Mouse (Mus musculus) layer of hippocampus, adult 2 months (tissue): Measurements from ENCODE around the gene Kl. TPM values are rescaled to one million over a fixed set of nuclear protein-coding genes. Genes with fewer than 3 reads are reported as not detected.

ENCODE experiments used
- DNase-seq, 2 experiments: peaks; one replicate each; pipeline ENCODE4 v3.0.0; 2022; ENCODE audit warnings: low spot score in 2 of 2
- H3K27ac ChIP-seq: fragments of 200-600 bp; 2 replicates; pipeline ENCODE4 v1.8.1; 2022
- H3K4me3 ChIP-seq: fragments of 200-600 bp; 2 replicates; pipeline ENCODE4 v1.8.1; 2022; ENCODE audit warnings: mild to moderate bottlenecking
- CTCF ChIP-seq: fragments of 200-600 bp; conservative IDR thresholded peaks from 2 replicates; pipeline ENCODE4 v1.8.1; 2022; ENCODE audit warnings: antibody characterized with exemption, mild to moderate bottlenecking, moderate library complexity
- long read RNA-seq, 2 experiments: library from polyadenylated mRNA; stranded (forward); transcript quantifications; one replicate each; pipeline ENCODE4 v2.0.0; 2021; ENCODE audit warnings: borderline mapping rate in 2 of 2
- total RNA-seq, 2 experiments: library from RNA; stranded (reverse); gene quantifications; 2 replicates each; pipeline ENCODE4 v1.2.3; 2021

Gene Kl
- total RNA-seq, result 10 to 100 TPM in 1 of 2 experiments, 1 to 10 TPM in 1; 9.9 to 10.5 TPM
- long read RNA-seq, experiment 1, full-length matches to known transcripts, result 3 of 8 reads
- long read RNA-seq, experiment 1, partial matches to known transcripts, result 1 of 8 reads
- long read RNA-seq, experiment 1, other reads (novel, unspliced or antisense), result 4 of 8 reads
- long read RNA-seq, experiment 2, full-length matches to known transcripts, result 5 of 8 reads
- long read RNA-seq, experiment 2, partial matches to known transcripts, result 2 of 8 reads
- long read RNA-seq, experiment 2, other reads (novel, unspliced or antisense), result 1 of 8 reads

GRCm38 (mm10) chr5:150952328-150952668, at the start of gene Kl:
Gene Kl (plus strand): TSS chr5:150952607.
- no peak for DNase-seq
- peak within 1 kb of the TSS; percentile 67 for H3K27ac ChIP-seq
- TF ChIP-seq CTCF, result no peak
- peak within 1 kb of the TSS; percentile 49 for H3K4me3 ChIP-seq

GRCm38 (mm10) chr5:150906053-150907040, 46.1 kb upstream of the Kl start:
- TF ChIP-seq CTCF, result no peak
- Histone ChIP-seq H3K27ac (peak overlapping the region; percentile 97), H3K4me3 (peak overlapping the region; percentile 9; the same call in 1 of the 2 replicates)
- peak; percentile 55 to 89 for DNase-seq

GRCm38 (mm10) chr5:150912156-150912555, 40.3 kb upstream of the Kl start:
- no peak for TF ChIP-seq CTCF
- Histone ChIP-seq H3K4me3 (no peak overlapping the region), H3K27ac (no peak overlapping the region)
- DNase-seq, result no peak

GRCm38 (mm10) chr5:150912656-150913055, 39.8 kb upstream of the Kl start:
- no peak for TF ChIP-seq CTCF
- Histone ChIP-seq H3K4me3 (no peak overlapping the region), H3K27ac (no peak overlapping the region)
- DNase-seq, result no peak

- no peak for TF ChIP-seq CTCF
- no peak overlapping the region for H3K27ac ChIP-seq
- no peak for DNase-seq
- no peak overlapping the region for H3K4me3 ChIP-seq
These were observed 37.0 kb upstream of the Kl start for GRCm38 (mm10) chr5:150915080-150916055.

- TF ChIP-seq CTCF, result no peak
- Histone ChIP-seq H3K27ac (no peak overlapping the region), H3K4me3 (no peak overlapping the region)
- no peak for DNase-seq
These were observed 35.1 kb upstream of the Kl start for GRCm38 (mm10) chr5:150917131-150917858.

GRCm38 (mm10) chr5:150918599-150918998, 33.8 kb upstream of the Kl start:
- no peak for TF ChIP-seq CTCF
- no peak overlapping the region for H3K27ac ChIP-seq
- no peak for DNase-seq
- H3K4me3 ChIP-seq, result no peak overlapping the region

- TF ChIP-seq CTCF, result no peak
- no peak overlapping the region for H3K4me3 ChIP-seq
- H3K27ac ChIP-seq, result no peak overlapping the region
- DNase-seq, result no peak
These were observed 33.1 kb upstream of the Kl start for GRCm38 (mm10) chr5:150919269-150919668.

GRCm38 (mm10) chr5:150919961-150920360, 32.4 kb upstream of the Kl start:
- H3K27ac ChIP-seq, result no peak overlapping the region

GRCm38 (mm10) chr5:150929406-150929805, 23.0 kb upstream of the Kl start:
- DNase-seq, result no peak
- H3K4me3 ChIP-seq, result no peak overlapping the region
- peak; percentile 31; the same call in 1 of the 2 replicates for TF ChIP-seq CTCF
- H3K27ac ChIP-seq, result no peak overlapping the region

More at GRCm38 (mm10) chr5:150919961-150920360, 32.4 kb upstream of the Kl start:
- no peak overlapping the region for H3K4me3 ChIP-seq
- DNase-seq, result no peak
- no peak for TF ChIP-seq CTCF

- no peak overlapping the region for H3K4me3 ChIP-seq
- no peak overlapping the region for H3K27ac ChIP-seq
- no peak for TF ChIP-seq CTCF
- DNase-seq, result no peak
These were observed 19.8 kb upstream of the Kl start for GRCm38 (mm10) chr5:150932596-150932995.

GRCm38 (mm10) chr5:150936213-150936612, 16.2 kb upstream of the Kl start:
- no peak for DNase-seq
- TF ChIP-seq CTCF, result no peak
- H3K27ac ChIP-seq, result no peak overlapping the region
- H3K4me3 ChIP-seq, result no peak overlapping the region
